Mouse (Mus musculus) cerebellum, adult 11-12 months (tissue): ENCODE data around the gene Samd4.

Experiments
- DNase-seq: peaks from one replicate; pipeline ENCODE4 v3.0.0; 2022

Samd4 gene

GRCm38 (mm10) chr14:46959166-46959721 is 76.6 kb downstream of the Samd4 start:
- DNase-seq = no peak

GRCm38 (mm10) chr14:46959831-46960230 is 77.2 kb downstream of the Samd4 start:
- no peak for DNase-seq

- no peak for DNase-seq
Observed at GRCm38 (mm10) chr14:46962832-46963231, 80.2 kb downstream of the Samd4 start.

- DNase-seq = no peak
Observed at GRCm38 (mm10) chr14:46964074-46964872, 81.6 kb downstream of the Samd4 start.

DNA sequence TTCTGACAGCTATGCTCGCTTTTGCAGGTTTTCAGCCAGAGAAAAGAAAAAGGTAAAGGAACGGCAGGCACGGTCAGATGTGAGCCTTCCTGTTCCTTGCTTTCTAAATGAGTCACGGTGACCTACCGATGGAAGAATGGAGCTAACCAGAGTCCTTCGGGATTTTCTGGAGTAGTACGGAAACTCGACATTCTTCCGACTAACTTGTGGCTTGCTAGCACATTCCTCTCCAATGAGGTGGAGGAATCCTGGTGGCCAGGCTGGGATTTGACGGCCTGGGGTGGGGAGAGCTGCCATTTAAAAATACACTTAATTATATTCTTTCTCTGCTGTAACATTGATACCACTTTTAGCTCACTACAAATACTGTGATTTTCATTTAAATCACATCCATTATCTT is 83.6 kb downstream of the Samd4 start:
- no peak for DNase-seq

DNA sequence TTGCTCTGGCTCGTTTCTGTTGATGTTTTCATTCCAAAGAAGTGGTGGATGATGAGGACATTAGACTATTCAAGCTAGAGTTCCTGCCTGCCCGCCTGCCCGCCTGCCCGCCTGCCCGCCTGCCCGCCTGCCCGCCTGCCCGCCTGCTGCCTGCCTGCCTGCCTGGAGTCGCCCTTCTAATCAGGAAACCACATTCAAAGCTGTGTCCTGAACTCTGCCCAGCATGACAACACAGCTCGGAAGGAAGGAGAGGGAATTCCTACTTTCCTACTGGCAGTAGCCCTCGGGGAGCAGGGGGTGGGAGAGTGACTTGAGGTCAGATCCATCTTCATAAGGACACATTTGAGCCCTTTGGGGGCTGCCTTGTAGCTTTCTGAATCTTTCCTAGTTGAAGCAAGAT is 85.4 kb downstream of the Samd4 start:
- no peak for DNase-seq

DNA sequence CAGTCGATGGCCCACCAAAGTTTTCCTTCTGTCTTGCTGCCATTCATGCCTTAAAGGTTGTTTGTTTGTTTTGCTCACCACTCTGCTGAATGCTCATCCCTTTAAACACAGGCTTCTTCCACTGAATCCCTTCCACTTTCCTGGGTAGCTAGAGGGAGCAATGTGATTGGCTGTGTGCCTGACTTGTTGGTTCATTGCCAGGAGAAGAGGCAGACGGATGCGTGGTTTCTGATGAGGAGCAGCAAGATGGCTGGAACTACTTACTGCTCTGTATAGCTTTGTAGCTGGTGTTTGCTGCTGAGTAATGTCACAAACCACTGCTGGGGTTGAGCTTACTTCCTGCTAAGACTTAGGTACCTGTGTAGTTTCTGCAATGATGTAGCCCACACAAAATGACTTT is 88.0 kb downstream of the Samd4 start:
- DNase-seq = peak; percentile 22

DNA sequence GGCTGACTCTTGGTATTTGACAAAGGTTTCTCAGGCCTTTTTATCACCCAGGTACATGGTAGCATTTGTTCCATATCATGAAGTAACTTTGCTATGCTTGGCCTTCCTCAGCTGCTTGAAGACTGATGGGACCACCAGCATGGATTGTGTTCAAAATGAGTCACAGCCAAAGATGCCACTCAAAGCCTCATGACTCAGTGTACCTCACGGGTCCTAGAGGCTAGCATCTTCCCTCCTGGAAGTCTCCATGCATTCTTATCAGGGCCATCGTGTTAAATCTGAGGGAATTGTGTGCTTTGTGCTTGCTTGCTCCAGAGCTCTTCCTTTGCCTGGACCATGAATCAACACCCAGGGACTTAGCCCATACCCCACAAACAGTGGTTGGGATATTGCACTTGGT is 89.1 kb downstream of the Samd4 start:
- DNase-seq = no peak

DNA sequence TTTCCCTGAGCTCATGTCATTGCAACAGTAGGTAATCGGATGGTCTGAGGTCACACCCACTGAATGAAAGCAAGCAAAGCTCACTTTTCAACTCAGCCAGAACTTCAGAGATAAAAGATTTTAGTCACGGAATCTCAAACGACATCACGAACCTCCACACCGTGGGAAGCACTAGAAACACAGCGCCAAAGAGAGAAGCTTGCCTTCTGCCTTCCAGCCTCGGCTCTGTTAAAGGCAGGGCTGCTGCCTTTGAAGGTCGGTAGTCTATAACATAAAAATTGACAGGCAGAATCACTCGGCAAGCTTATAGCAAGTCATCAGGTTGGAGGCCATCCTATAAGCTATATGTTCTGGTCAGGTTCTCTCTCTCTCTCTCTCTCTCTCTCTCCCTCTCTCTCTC is 92.2 kb downstream of the Samd4 start:
- DNase-seq = no peak

- no peak for DNase-seq
Observed at GRCm38 (mm10) chr14:46975969-46976368, 93.3 kb downstream of the Samd4 start.

DNA sequence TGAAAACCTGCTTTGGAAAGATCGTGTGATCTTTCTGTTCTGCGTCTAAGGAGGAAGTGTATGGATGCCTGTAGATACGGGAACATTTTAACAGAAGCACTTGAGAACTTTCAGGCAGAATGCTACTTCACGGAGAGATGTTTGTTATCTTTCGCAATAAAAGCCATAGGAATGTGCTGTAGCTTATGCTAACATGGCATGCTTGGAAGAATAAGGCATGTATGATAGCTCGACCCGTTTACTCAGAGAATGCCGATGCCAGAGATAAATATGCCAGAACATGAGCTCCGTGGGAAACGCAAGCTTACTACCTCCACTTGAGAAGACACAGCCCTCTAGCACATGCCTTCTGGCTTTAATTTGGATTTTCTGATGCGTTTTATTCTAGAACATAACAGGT is 94.1 kb downstream of the Samd4 start:
- DNase-seq = no peak

DNA sequence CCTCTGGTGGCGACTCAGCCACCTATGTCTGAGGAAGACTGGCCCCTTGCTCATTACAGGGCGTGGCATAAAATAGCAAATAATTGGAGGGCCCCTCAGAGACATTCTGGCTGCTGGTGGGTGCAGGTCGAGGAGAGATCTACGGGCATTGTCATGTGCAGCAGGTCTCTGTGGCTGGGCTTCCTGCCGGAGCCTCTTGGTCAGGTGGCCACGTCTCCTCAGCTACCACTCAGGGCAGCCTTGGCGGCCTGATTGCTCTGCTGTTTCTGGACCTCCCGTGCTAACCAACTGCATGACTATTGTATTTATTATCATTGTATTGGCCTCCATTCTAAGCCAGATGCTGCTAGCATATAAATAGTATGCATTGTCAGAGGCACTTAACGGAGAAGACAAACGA is 95.0 kb downstream of the Samd4 start:
- DNase-seq = no peak

GRCm38 (mm10) chr14:46979172-46979571 is 96.5 kb downstream of the Samd4 start:
- no peak for DNase-seq

DNA sequence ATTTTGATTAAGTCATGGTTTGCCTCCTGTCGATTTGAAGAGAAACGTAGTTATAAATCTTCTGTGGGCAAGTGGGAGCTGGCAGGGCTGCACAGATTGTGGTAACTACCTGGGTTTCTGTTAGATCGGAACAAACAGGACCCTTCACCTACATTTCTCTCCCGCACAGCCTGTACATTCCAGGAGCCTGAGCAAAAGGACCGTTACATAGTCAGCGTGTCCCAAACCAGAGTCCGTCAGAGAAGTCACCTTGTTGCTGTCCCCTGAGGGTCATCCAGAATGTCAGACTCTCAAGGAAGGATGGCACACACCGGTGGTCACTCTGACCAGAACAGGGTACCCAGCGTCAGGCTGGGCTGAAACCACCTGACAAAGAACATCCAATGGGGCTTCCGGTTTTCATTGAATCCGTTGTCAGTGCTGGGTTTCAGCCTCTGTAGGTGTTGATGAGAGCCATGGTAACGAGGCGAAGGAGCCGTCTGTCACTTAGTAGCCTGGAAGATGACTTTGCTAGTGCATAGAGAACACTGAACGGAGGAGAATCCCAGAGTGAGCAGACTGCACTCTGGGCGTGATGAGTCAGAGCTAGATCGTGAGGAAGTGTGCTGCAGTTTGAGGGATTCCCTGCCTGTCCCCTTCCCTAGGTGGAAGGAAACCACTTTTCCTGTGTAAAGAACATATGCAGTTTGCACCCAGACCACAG is 98.2 kb downstream of the Samd4 start:
- no peak for DNase-seq

GRCm38 (mm10) chr14:46982106-46982505 is 99.5 kb downstream of the Samd4 start:
- DNase-seq = no peak

DNA sequence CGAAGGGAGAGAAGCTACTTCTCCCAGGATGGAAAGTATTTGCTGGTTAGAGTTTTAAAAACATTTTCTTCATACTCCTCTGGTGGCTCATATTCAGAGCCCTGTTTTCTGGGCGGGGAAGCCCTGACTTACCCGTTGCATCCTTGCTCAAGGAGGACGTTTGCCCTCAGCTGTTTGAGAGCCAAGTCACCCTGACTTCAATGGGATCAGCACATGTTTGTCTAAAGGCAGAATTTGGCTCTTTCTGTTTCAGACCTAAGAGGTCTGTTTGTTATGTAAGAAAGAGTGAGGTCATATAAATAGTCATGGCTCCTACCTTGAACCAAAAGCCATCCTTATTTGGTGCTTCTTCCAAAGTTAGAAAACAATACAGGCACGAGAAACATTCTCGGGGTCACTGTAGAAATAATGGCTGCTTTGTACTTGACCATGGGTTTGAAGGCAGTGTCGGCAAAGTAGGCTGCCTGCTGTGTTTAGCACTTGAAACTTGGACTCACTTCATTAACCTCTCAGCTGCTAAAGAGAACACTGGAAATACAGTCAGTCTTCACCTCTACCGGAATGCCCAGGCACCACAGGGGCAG is 102.0 kb downstream of the Samd4 start:
- no peak for DNase-seq

- DNase-seq = no peak
Observed at GRCm38 (mm10) chr14:46989694-46990093, 107.0 kb downstream of the Samd4 start.

GRCm38 (mm10) chr14:46990450-46990849 is 107.8 kb downstream of the Samd4 start:
- DNase-seq = no peak

DNA sequence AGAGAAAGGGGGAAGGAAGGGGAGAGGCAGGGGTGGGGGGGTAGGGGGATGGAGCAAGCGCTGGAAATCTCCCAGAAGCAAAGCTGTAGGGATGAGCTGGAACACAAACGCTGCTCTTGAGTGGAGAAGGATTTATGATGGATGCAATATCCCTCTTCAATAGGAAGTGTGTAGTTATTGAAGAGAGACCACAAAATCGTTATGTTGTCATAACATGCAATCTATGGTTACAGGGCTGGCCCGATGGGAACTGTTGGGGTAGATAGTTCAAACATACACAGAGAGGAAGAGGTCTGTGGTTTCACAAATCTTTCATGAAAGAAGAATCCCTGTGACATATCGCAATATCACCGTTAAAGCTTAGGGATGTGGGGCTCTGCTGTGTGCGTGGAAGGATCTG is 112.0 kb downstream of the Samd4 start:
- no peak for DNase-seq

DNA sequence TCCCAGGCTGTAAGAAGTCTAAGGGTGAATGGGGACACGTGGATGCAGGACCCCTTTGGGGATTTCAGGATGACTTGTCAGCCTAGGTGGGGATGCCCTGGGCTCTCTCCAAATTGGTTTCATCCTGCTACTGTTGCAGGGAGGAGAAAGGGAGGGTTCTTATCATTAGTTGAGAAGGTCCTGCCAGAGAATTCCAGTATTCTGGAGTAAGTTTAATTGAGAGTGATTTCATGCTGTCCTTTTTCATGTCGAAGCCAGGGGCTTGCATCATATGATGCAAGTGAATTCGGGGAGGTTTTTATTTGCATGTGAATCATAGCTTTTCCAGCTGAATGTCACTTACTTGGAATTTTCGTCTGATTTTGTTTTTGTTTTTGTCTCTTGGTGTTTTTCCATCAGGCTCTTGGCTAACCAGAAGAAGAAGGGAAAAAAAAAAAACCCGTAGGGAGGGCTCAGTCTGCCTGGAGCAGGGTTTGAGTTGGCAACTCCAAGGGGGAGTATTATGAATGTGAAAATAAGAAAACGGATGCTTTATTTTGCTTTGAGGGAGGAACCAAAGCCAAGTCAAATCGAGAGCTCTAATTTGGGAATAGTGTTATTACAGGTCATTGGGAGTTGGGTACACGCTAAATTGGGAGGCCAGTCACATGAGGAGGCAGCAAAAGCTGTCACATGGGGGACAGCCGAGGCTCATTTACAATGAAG is 116.8 kb downstream of the Samd4 start:
- no peak for DNase-seq

DNA sequence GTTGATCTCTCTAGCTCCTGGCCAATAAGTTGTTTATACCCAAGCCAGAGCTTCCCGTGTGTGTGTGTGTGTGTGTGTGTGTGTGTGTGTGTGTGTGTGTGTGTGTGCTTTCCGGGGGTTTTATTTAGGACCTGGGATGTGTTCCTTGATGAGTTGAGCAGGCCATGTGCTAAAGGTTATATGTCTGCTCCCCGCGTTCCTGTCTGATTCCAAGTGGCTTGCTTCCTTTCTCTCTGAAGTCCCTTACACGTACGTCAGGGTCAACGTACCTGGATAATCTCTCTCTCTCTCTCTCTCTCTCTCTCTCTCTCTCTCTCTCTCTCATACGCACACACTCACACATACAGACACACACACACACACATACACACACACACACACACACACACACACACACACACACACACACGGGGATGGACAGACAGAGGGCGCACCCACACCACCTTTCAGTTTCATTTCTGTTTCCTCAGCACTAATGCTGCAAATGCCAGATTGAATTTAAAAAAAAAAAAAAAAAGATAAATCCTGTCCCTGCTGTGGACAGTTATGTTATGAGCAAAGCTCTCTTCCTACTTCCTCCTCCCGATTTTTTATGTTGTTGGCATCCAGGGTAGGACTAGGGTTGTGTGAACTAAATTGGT is 117.6 kb downstream of the Samd4 start:
- DNase-seq = no peak
